Mouse (Mus musculus): ENCODE data around the gene Sorbs2.

Sorbs2 gene

GRCm38 (mm10) chr8:45507634-45508321 lies at the start of gene Sorbs2:
Gene Sorbs2 (plus strand): TSS chr8:45507788.
- peak; percentile 14 to 33 for DNase-seq (ENCODE audit: low spot score in 2 of 2)

GRCm38 (mm10) chr8:45457874-45458273 lies 49.7 kb upstream of the Sorbs2 start:
- DNase-seq (ENCODE audit: low spot score in 2 of 2) = no peak

GRCm38 (mm10) chr8:45469006-45469405 lies 38.6 kb upstream of the Sorbs2 start:
- no peak for DNase-seq (ENCODE audit: low spot score in 2 of 2)

- no peak for DNase-seq (ENCODE audit: low spot score in 2 of 2)
Measured at GRCm38 (mm10) chr8:45469507-45470178, 37.9 kb upstream of the Sorbs2 start.

- DNase-seq (ENCODE audit: low spot score in 2 of 2) = no peak
Measured at GRCm38 (mm10) chr8:45480886-45481285, 26.7 kb upstream of the Sorbs2 start.

GRCm38 (mm10) chr8:45486281-45486680 lies 21.3 kb upstream of the Sorbs2 start:
- no peak for DNase-seq (ENCODE audit: low spot score in 2 of 2)

GRCm38 (mm10) chr8:45503971-45504370 lies 3.6 kb upstream of the Sorbs2 start:
- DNase-seq (ENCODE audit: low spot score in 2 of 2) = no peak

- DNase-seq (ENCODE audit: low spot score in 2 of 2) = no peak
Measured at GRCm38 (mm10) chr8:45506376-45506775, 1.2 kb upstream of the Sorbs2 start.

- DNase-seq (ENCODE audit: low spot score in 2 of 2) = no peak
Measured at GRCm38 (mm10) chr8:45507277-45507633, 333 bp upstream of the Sorbs2 start.

- no peak for DNase-seq (ENCODE audit: low spot score in 2 of 2)
Measured at GRCm38 (mm10) chr8:45508521-45509104, 1.0 kb downstream of the Sorbs2 start.

- no peak for DNase-seq (ENCODE audit: low spot score in 2 of 2)
Measured at GRCm38 (mm10) chr8:45512369-45512768, 4.8 kb downstream of the Sorbs2 start.

- no peak for DNase-seq (ENCODE audit: low spot score in 2 of 2)
Measured at GRCm38 (mm10) chr8:45521595-45521994, 14.0 kb downstream of the Sorbs2 start.

- DNase-seq (ENCODE audit: low spot score in 2 of 2) = no peak
Measured at GRCm38 (mm10) chr8:45527708-45528107, 20.1 kb downstream of the Sorbs2 start.

- DNase-seq (ENCODE audit: low spot score in 2 of 2) = no peak
Measured at GRCm38 (mm10) chr8:45528890-45529289, 21.3 kb downstream of the Sorbs2 start.

GRCm38 (mm10) chr8:45536578-45536977 lies 29.0 kb downstream of the Sorbs2 start:
- no peak for DNase-seq (ENCODE audit: low spot score in 2 of 2)

- DNase-seq (ENCODE audit: low spot score in 2 of 2) = no peak
Measured at GRCm38 (mm10) chr8:45540513-45540912, 32.9 kb downstream of the Sorbs2 start.

- DNase-seq (ENCODE audit: low spot score in 2 of 2) = no peak
Measured at GRCm38 (mm10) chr8:45552175-45552574, 44.6 kb downstream of the Sorbs2 start.

- no peak for DNase-seq (ENCODE audit: low spot score in 2 of 2)
Measured at GRCm38 (mm10) chr8:45554627-45555026, 47.0 kb downstream of the Sorbs2 start.

- peak; percentile 11 to 24 for DNase-seq (ENCODE audit: low spot score in 2 of 2)
Measured at GRCm38 (mm10) chr8:45557936-45558335, 50.3 kb downstream of the Sorbs2 start.

- DNase-seq (ENCODE audit: low spot score in 2 of 2) = peak in 1 of 2 experiments; percentile 13
Measured at GRCm38 (mm10) chr8:45558426-45558825, 50.8 kb downstream of the Sorbs2 start.

GRCm38 (mm10) chr8:45559176-45559820 lies 51.7 kb downstream of the Sorbs2 start:
- peak; percentile 21 to 37 for DNase-seq (ENCODE audit: low spot score in 2 of 2)

- no peak for DNase-seq (ENCODE audit: low spot score in 2 of 2)
Measured at GRCm38 (mm10) chr8:45565189-45565588, 57.6 kb downstream of the Sorbs2 start.
